Mouse (Mus musculus): ENCODE results near the gene Pinlyp. TPM values are rescaled to one million over a fixed set of nuclear protein-coding genes. Genes with fewer than 3 reads are reported as not detected.
A peak's percentile ranks its signal among the peaks of the same experiment; 100 is the strongest.

Pinlyp gene
- total RNA-seq, 2 experiments from 2014 or later, result not detected

GRCm38 (mm10) chr7:24504004-24504403 lies 41.9 kb downstream of the Pinlyp start:
- no peak for DNase-seq (ENCODE audit: low spot score in 2 of 2)
- intact Hi-C loops (cut with DNase I), result no loop called here

- DNase-seq (ENCODE audit: low spot score in 2 of 2), result peak in 1 of 2 experiments; percentile 52
- intact Hi-C loops (cut with DNase I), result no loop called here
Measured at GRCm38 (mm10) chr7:24501492-24501891, 44.4 kb downstream of the Pinlyp start.

- intact Hi-C loops (cut with DNase I), result no loop called here
- DNase-seq (ENCODE audit: low spot score in 2 of 2), result peak; percentile 57 to 73
Measured at GRCm38 (mm10) chr7:24500929-24501328, 45.0 kb downstream of the Pinlyp start.

- DNase-seq (ENCODE audit: low spot score in 2 of 2), result no peak
- intact Hi-C loops (cut with DNase I), result no loop called here
Measured at GRCm38 (mm10) chr7:24499856-24500577, 45.9 kb downstream of the Pinlyp start.

Other genes with a start within 250 kb of the Pinlyp start
- 10 to 100 TPM; 17.8 to 22.0 TPM for gene Zfp61, start 244.9 kb downstream of the Pinlyp start, total RNA-seq (2021)
- gene Zfp94, start 229.5 kb downstream of the Pinlyp start, total RNA-seq (2021), result 10 to 100 TPM; 16.1 to 16.3 TPM
- not detected for gene Tescl, start 212.2 kb downstream of the Pinlyp start, total RNA-seq (2021)
- gene Lypd5, start 196.9 kb downstream of the Pinlyp start, total RNA-seq (2021), result not detected
- gene Kcnn4, start 175.9 kb downstream of the Pinlyp start, total RNA-seq (2021), result under 1 TPM; 0.32 to 0.40 TPM
- 10 to 100 TPM; 35.5 to 39.7 TPM for gene Smg9, start 146.5 kb downstream of the Pinlyp start, total RNA-seq (2021)
- under 1 TPM in 1 of 2 experiments, not detected in 1; 0.19 TPM for gene Irgc1, start 93.8 kb downstream of the Pinlyp start, total RNA-seq (2021)
- 1 to 10 TPM in 1 of 2 experiments, under 1 TPM in 1; 0.30 to 1.3 TPM for gene Plaur, start 83.6 kb downstream of the Pinlyp start, total RNA-seq (2021)
- 100 to 1,000 TPM; 282 to 289 TPM for gene Cadm4, start 64.1 kb downstream of the Pinlyp start, total RNA-seq (2021)
- 10 to 100 TPM; 53.7 to 53.8 TPM for gene Zfp428, start 39.1 kb downstream of the Pinlyp start, total RNA-seq (2021)
- not detected for gene AC161166.1, start 33.7 kb downstream of the Pinlyp start, total RNA-seq (2021)
- gene Irgq, start 15.4 kb downstream of the Pinlyp start, total RNA-seq (2021), result 10 to 100 TPM; 97.0 to 97.6 TPM
- 10 to 100 TPM; 34.7 to 37.8 TPM for gene Xrcc1, start 171 bp upstream of the Pinlyp start, total RNA-seq (2021)
- gene Ethe1, start 41.4 kb upstream of the Pinlyp start, total RNA-seq (2021), result 10 to 100 TPM in 1 of 2 experiments, 1 to 10 TPM in 1; 9.3 to 11.3 TPM
- gene Zfp575, start 41.5 kb upstream of the Pinlyp start, total RNA-seq (2021), result 1 to 10 TPM; 6.9 to 7.2 TPM
- under 1 TPM in 1 of 2 experiments, not detected in 1; 0.42 TPM for gene Phldb3, start 64.6 kb upstream of the Pinlyp start, total RNA-seq (2021)
- gene Lypd3, start 90.4 kb upstream of the Pinlyp start, total RNA-seq (2021), result under 1 TPM; 0.48 to 0.53 TPM
- gene Tex101, start 130.6 kb upstream of the Pinlyp start, total RNA-seq (2021), result not detected
- gene BC049730, start 163.1 kb upstream of the Pinlyp start, total RNA-seq (2021), result not detected
- not detected for gene Gm4763, start 180.8 kb upstream of the Pinlyp start, total RNA-seq (2021)
- gene Cd177, start 214.2 kb upstream of the Pinlyp start, total RNA-seq (2021), result not detected
- gene Ceacam10, start 231.1 kb upstream of the Pinlyp start, total RNA-seq (2021), result not detected

All from left cerebral cortex, postnatal 14 days (tissue).